Mouse (Mus musculus) lung, embryonic 14.5 days (tissue): ENCODE measurements around the gene Add2. TPM values are rescaled to one million over a fixed set of nuclear protein-coding genes. Genes with fewer than 3 reads are reported as not detected.
"Not testable (repeated sequence)": the region's sequence is repeated elsewhere in the genome, so short reads cannot be mapped to it uniquely, and the experiment has no call there.

Experiments used
- ATAC-seq: fragments of 200-750 bp; cut with Nextera tagmentation; 2 replicates; pipeline ENCODE4 v1.8.0; 2017; ENCODE audit warnings: mild to moderate bottlenecking, moderate TSS enrichment, moderate library complexity; ENCODE audit not compliant: insufficient read depth
- DNase-seq: peaks from one replicate; pipeline ENCODE4 v3.0.0-alpha.2; 2015
- H3K27ac ChIP-seq: fragments of 300-500 bp; sonication (generic); 2 replicates; pipeline ENCODE4 v1.5.1; 2014; ENCODE audit warnings: low read depth, mild to moderate bottlenecking, moderate library complexity
- H3K27me3 ChIP-seq: fragments of 300-500 bp; sonication (generic); 2 replicates; pipeline ENCODE4 v1.6.1; 2014; ENCODE audit warnings: low read length, control low read depth; ENCODE audit not compliant: insufficient read depth
- H3K36me3 ChIP-seq: fragments of 300-500 bp; sonication (generic); 2 replicates; pipeline ENCODE4 v1.6.1; 2014; ENCODE audit warnings: control low read depth; ENCODE audit not compliant: insufficient read depth
- H3K4me1 ChIP-seq: fragments of 300-500 bp; sonication (generic); 2 replicates; pipeline ENCODE4 v1.6.1; 2014; ENCODE audit warnings: antibody characterized with exemption, control low read depth; ENCODE audit not compliant: insufficient read depth
- H3K4me2 ChIP-seq: fragments of 300-500 bp; sonication (generic); 2 replicates; pipeline ENCODE4 v1.6.1; 2014; ENCODE audit warnings: mild to moderate bottlenecking
- H3K4me3 ChIP-seq: fragments of 300-500 bp; sonication (generic); 2 replicates; pipeline ENCODE4 v1.5.1; 2014; ENCODE audit warnings: low read depth, low read length
- H3K9ac ChIP-seq: fragments of 300-500 bp; sonication (generic); 2 replicates; pipeline ENCODE4 v1.6.1; 2014
- H3K9me3 ChIP-seq: fragments of 300-500 bp; sonication (generic); 2 replicates; pipeline ENCODE4 v1.6.1; 2016; ENCODE audit warnings: low read depth, low read length, control low read depth
- CTCF ChIP-seq: IDR thresholded peaks from 2 replicates; pipeline ENCODE4 v1.5.1; 2016; ENCODE audit warnings: antibody characterized with exemption, low read depth
- WGBS: fragments of 180-500 bp; shearing (Covaris S2); extraction: QIAGEN DNeasy Blood & Tissue Kit; methylation state at CpG from one replicate; pipeline ENCODE4 v1.1.7; 2014; 5-methylcytosine and 5-hydroxymethylcytosine counted together
- polyA plus RNA-seq: library from polyadenylated mRNA; unstranded; fragments of >200 nt; fragmentation: Nextera tagmentation; extraction: Ambion mirVana; gene quantifications from 2 replicates; pipeline ENCODE4 v1.2.1, GENCODE M21; 2014

The Add2 gene
- polyA plus RNA-seq, 1 experiment from 2014 or later: 2.2 TPM

GRCm38 (mm10) chr6:86009980-86010379, 18.5 kb upstream of the Add2 start:
- Histone ChIP-seq H3K36me3 (no peaks in the 10 kb centered on the region), H3K4me1 (no peaks in the 10 kb centered on the region), H3K27ac (no peak overlapping the region), H3K9me3 (no peaks in the 10 kb centered on the region), H3K4me2 (no peak overlapping the region), H3K9ac (no peak overlapping the region), H3K4me3 (no peak overlapping the region), H3K27me3 (no peaks in the 10 kb centered on the region)
- WGBS: 38% methylated on average over 4 of the region's 4 CpGs
- DNase-seq: peak; percentile 71
- TF ChIP-seq CTCF: peak; percentile 76
- ATAC-seq: no peak

DNA sequence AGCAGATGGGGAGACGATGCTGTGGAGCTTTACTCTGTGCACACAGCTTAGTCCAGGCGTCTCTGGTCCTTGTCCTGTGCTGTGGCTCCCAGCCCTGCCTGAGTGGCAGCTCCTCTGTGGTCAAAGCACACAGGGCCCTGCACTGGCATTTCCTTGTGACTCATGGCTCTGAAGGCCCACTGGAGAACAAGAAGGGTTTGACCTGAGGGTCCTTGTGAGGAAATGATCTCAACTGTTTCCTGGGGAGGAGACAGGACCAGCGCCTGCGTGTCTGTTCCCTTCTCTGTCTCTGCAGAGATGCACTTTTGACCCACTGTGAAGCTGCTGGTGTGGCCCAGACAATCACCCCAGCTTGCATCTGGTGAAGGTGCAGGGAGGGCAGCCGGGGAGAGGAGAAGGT, 13.7 kb upstream of the Add2 start:
- H3K4me3 ChIP-seq, H3K27me3 ChIP-seq, H3K27ac ChIP-seq, H3K9ac ChIP-seq, H3K36me3 ChIP-seq, H3K4me1 ChIP-seq, H3K9me3 ChIP-seq, H3K4me2 ChIP-seq: not testable (repeated sequence)
- WGBS: 47% methylated on average over 5 of the region's 5 CpGs
- DNase-seq: peak; percentile 14
- peak; percentile 49; the same call in 1 of the 2 replicates for ATAC-seq

- no peak for DNase-seq
- no peak within 1 kb of the TSS for H3K9ac ChIP-seq
- H3K9me3 ChIP-seq: no peaks in the 10 kb centered on the region
- TF ChIP-seq CTCF: no peak
- no peak within 1 kb of the TSS for H3K4me3 ChIP-seq
- WGBS: 72% methylated on average over 9 of the region's 9 CpGs
- H3K36me3 ChIP-seq: no peaks in the 10 kb centered on the region
- H3K27ac ChIP-seq: no peak within 1 kb of the TSS
- H3K27me3 ChIP-seq: no peaks in the 10 kb centered on the region
- no peaks in the 10 kb centered on the region for H3K4me1 ChIP-seq
- ATAC-seq: no peak
- no peak within 1 kb of the TSS for H3K4me2 ChIP-seq
Measured at GRCm38 (mm10) chr6:86015871-86016270, 12.6 kb upstream of the Add2 start, which contains the start of gene Figla. Gene Figla, plus strand, starts transcription at chr6:86016171.

- WGBS: 70% methylated on average over 22 of the region's 23 CpGs
- no peak overlapping the region for H3K4me3 ChIP-seq
- ATAC-seq: no peak
Measured at GRCm38 (mm10) chr6:86016793-86017350, 11.6 kb upstream of the Add2 start.

GRCm38 (mm10) chr6:86019415-86020237, 8.9 kb upstream of the Add2 start:
- Histone ChIP-seq H3K27ac (no peak overlapping the region), H3K4me2 (no peak overlapping the region), H3K9me3 (no peaks in the 10 kb centered on the region), H3K4me3 (no peak overlapping the region), H3K27me3 (no peaks in the 10 kb centered on the region), H3K9ac (no peak overlapping the region), H3K36me3 (no peaks in the 10 kb centered on the region), H3K4me1 (no peaks in the 10 kb centered on the region)
- 33% methylated on average over 4 of the region's 4 CpGs for WGBS
- TF ChIP-seq CTCF: no peak
- no peak for ATAC-seq
- DNase-seq: no peak

More at GRCm38 (mm10) chr6:86016793-86017350, 11.6 kb upstream of the Add2 start:
- TF ChIP-seq CTCF: no peak
- Histone ChIP-seq H3K4me2 (no peak overlapping the region), H3K27ac (no peak overlapping the region), H3K9ac (no peak overlapping the region), H3K4me1 (no peaks in the 10 kb centered on the region), H3K9me3 (no peaks in the 10 kb centered on the region), H3K27me3 (no peaks in the 10 kb centered on the region), H3K36me3 (no peaks in the 10 kb centered on the region)
- no peak for DNase-seq

DNA sequence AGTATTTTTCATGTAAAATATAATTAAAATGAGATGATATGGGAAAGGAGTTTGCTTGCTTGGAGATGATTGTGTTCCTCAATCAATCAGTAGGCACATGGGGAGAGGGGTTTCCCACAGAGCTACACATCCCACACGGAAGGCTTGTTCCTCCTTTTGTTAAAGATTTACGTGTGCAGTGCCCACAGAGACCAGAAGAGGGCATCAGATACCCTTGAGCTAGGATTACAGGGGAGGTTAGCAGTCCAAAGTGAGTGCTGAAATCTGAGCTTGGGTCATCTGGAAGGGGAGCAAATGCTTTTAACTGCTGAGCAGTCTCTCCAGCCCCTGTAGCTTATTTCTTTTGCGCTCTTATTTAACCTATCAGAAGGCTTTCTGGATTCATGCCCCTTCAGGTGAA, 7.5 kb upstream of the Add2 start:
- Histone ChIP-seq H3K4me1 (no peaks in the 10 kb centered on the region), H3K27me3 (no peaks in the 10 kb centered on the region), H3K36me3 (no peaks in the 10 kb centered on the region), H3K4me2 (no peak overlapping the region), H3K9ac (no peak overlapping the region), H3K27ac (no peak overlapping the region), H3K4me3 (no peak overlapping the region), H3K9me3 (no peaks in the 10 kb centered on the region)
- ATAC-seq (no peak), DNase-seq (peak; percentile 64)
- peak; percentile 69 for TF ChIP-seq CTCF
- WGBS: 33% methylated on average over 3 of the region's 3 CpGs

DNA sequence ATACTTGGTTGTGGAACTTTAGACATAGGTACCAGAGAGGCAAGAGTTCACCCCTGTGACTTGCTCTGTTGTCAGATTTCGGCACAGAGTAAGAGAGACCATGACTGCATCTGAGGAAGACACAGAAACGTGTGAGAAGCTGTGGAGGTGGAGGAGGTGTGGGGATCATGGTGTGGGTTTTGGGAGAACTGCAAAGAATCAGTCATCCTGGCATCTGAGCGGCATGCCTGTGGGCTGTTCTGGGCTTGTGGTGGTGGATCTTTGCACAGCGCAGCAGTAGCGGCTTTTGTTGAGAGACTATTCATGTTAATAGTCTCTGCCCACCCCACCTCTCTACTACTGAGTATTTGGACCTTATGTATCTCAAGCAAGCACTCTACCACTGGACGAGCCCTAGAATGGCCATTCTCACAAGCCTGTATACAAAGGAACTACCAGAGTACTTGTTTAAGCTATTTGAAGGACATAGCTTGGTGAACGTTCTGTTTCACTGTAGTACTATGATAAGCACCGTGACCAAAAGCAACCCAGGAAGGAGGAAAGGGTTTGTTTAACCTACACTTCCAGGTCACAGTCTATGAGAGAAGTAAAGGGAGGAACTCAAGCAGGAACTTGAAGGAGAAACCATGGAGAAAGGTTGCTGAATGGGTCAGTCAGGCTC, 1.7 kb upstream of the Add2 start:
- Histone ChIP-seq H3K4me3 (no peak overlapping the region), H3K9ac (no peak overlapping the region), H3K4me1 (no peaks in the 10 kb centered on the region), H3K27me3 (peaks cover 31% of the 10 kb centered on the region), H3K27ac (no peak overlapping the region), H3K4me2 (no peak overlapping the region), H3K9me3 (no peaks in the 10 kb centered on the region), H3K36me3 (no peaks in the 10 kb centered on the region)
- WGBS: 70% methylated on average over 8 of the region's 8 CpGs
- no peak for DNase-seq
- no peak for TF ChIP-seq CTCF
- no peak for ATAC-seq
